Mouse (Mus musculus): ENCODE data around the gene Gigyf1.

Gene Gigyf1

GRCm38 (mm10) chr5:137518436-137518835 is at the start of gene Gigyf1:
Gene Gigyf1, plus strand, starts transcription at chr5:137518548.
- DNase-seq (ENCODE audit: low read depth, low spot score), result peak; percentile 49

- no peak for DNase-seq (ENCODE audit: low read depth, low spot score)
These were observed 46.0 kb upstream of the Gigyf1 start for GRCm38 (mm10) chr5:137472252-137472904.

- no peak for DNase-seq (ENCODE audit: low read depth, low spot score)
These were observed 44.0 kb upstream of the Gigyf1 start for GRCm38 (mm10) chr5:137474351-137474750.

GRCm38 (mm10) chr5:137476964-137477363 is 41.4 kb upstream of the Gigyf1 start, which contains the start of gene Zan:
Gene Zan, minus strand, starts transcription at chr5:137477064.
- DNase-seq (ENCODE audit: low read depth, low spot score), result no peak

- peak; percentile 96 for DNase-seq (ENCODE audit: low read depth, low spot score)
These were observed 37.2 kb upstream of the Gigyf1 start for GRCm38 (mm10) chr5:137481138-137481537.

- DNase-seq (ENCODE audit: low read depth, low spot score), result no peak
These were observed 36.5 kb upstream of the Gigyf1 start for GRCm38 (mm10) chr5:137481897-137482296.

GRCm38 (mm10) chr5:137485071-137485850 is 33.1 kb upstream of the Gigyf1 start:
- DNase-seq (ENCODE audit: low read depth, low spot score), result no peak

- no peak for DNase-seq (ENCODE audit: low read depth, low spot score)
These were observed 32.5 kb upstream of the Gigyf1 start for GRCm38 (mm10) chr5:137485851-137486155.

GRCm38 (mm10) chr5:137487616-137488015 is 30.7 kb upstream of the Gigyf1 start:
- no peak for DNase-seq (ENCODE audit: low read depth, low spot score)

- peak; percentile 37 for DNase-seq (ENCODE audit: low read depth, low spot score)
These were observed 26.8 kb upstream of the Gigyf1 start for GRCm38 (mm10) chr5:137491559-137491958.

GRCm38 (mm10) chr5:137493831-137494230 is 24.5 kb upstream of the Gigyf1 start:
- DNase-seq (ENCODE audit: low read depth, low spot score), result no peak

- DNase-seq (ENCODE audit: low read depth, low spot score), result no peak
These were observed 18.2 kb upstream of the Gigyf1 start for GRCm38 (mm10) chr5:137500186-137500585.

GRCm38 (mm10) chr5:137501709-137502666 is 16.4 kb upstream of the Gigyf1 start, which contains the start of gene Pop7:
Gene Pop7, minus strand, starts transcription at chr5:137502518.
- DNase-seq (ENCODE audit: low read depth, low spot score), result peak; percentile 100

- peak; percentile 90 for DNase-seq (ENCODE audit: low read depth, low spot score)
These were observed 15.7 kb upstream of the Gigyf1 start for GRCm38 (mm10) chr5:137502667-137503110.

GRCm38 (mm10) chr5:137504041-137504440 is 14.3 kb upstream of the Gigyf1 start:
- no peak for DNase-seq (ENCODE audit: low read depth, low spot score)

- DNase-seq (ENCODE audit: low read depth, low spot score), result peak; percentile 81
These were observed 8.3 kb upstream of the Gigyf1 start for GRCm38 (mm10) chr5:137510014-137510501.

- DNase-seq (ENCODE audit: low read depth, low spot score), result no peak
These were observed 7.6 kb upstream of the Gigyf1 start for GRCm38 (mm10) chr5:137510573-137511390.

GRCm38 (mm10) chr5:137511706-137512105 is 6.6 kb upstream of the Gigyf1 start:
- no peak for DNase-seq (ENCODE audit: low read depth, low spot score)

GRCm38 (mm10) chr5:137512847-137513794 is 5.2 kb upstream of the Gigyf1 start:
- no peak for DNase-seq (ENCODE audit: low read depth, low spot score)
